Mouse (Mus musculus): Measurements from ENCODE around the gene Iltifb. TPM values are rescaled to one million over a fixed set of nuclear protein-coding genes. Genes with fewer than 3 reads are reported as not detected.
"Not testable (repeated sequence)": the region's sequence is repeated elsewhere in the genome, so short reads cannot be mapped to it uniquely, and the experiment has no call there.

Gene Iltifb
- not detected in 2 replicates for polyA plus RNA-seq (2014; fragmentation: Nextera tagmentation; extraction: Ambion mirVana)

GRCm38 (mm10) chr10:118294938-118295337 lies at the start of gene Iltifb:
Gene Iltifb (minus strand): TSS chr10:118295038.
- Histone ChIP-seq H3K36me3 (ENCODE audit: control insufficient read depth, insufficient read depth, low read length) (no peaks in the 10 kb centered on the region), H3K4me3 (ENCODE audit: low read depth, low read length) (no peak within 1 kb of the TSS), H3K27ac (ENCODE audit: low read length) (no peak within 1 kb of the TSS), H3K9me3 (ENCODE audit: control insufficient read depth, low read depth, low read length) (no peaks in the 10 kb centered on the region), H3K4me2 (replicated peaks; ENCODE audit: low read depth, low read length) (no peak within 1 kb of the TSS), H3K4me1 (ENCODE audit: control insufficient read depth, insufficient read depth, low read length) (no peaks in the 10 kb centered on the region), H3K9ac (replicated peaks; ENCODE audit: low read depth, low read length) (no peak within 1 kb of the TSS), H3K27me3 (ENCODE audit: control insufficient read depth, insufficient read depth, low read length) (no peaks in the 10 kb centered on the region)
- WGBS, result 91% methylated on average over 6 of the region's 6 CpGs
- no peak for ATAC-seq (ENCODE audit: insufficient number of reproducible peaks, insufficient read depth, low FRiP score, low read depth)

DNA sequence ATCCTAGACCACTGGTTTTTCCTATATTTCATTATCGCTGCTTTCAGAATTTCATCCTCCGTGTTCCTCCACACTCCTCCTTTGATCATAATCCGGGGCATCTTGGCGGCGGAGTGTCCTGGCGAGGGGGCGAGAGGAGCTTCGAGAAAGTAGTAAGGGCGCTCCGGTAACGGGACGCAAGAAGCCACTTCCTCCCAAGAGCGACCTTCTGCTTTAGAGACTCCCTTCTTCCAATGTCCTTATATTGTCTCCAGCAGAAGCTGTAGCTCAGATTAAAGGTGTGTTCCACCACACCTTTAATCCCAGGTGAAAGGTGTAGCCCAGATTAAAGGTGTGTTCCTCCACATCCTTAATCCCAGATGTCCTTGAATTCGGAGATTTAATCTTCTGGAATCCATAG lies 48.3 kb upstream of the Iltifb start, which contains the start of gene Gm9046:
TSS of gene Gm9046 (minus strand) at position 101 of the 400 bp plus-strand sequence.
- not testable (repeated sequence) for H3K4me1 ChIP-seq (ENCODE audit: control insufficient read depth, insufficient read depth, low read length); H3K4me2 ChIP-seq (replicated peaks; ENCODE audit: low read depth, low read length); H3K27ac ChIP-seq (ENCODE audit: low read length); H3K27me3 ChIP-seq (ENCODE audit: control insufficient read depth, insufficient read depth, low read length); H3K4me3 ChIP-seq (ENCODE audit: low read depth, low read length); ATAC-seq (ENCODE audit: insufficient number of reproducible peaks, insufficient read depth, low FRiP score, low read depth); H3K36me3 ChIP-seq (ENCODE audit: control insufficient read depth, insufficient read depth, low read length); H3K9me3 ChIP-seq (ENCODE audit: control insufficient read depth, low read depth, low read length); H3K9ac ChIP-seq (replicated peaks; ENCODE audit: low read depth, low read length)
- WGBS, result no CpG with 5 or more reads among the region's 14 CpGs

GRCm38 (mm10) chr10:118337731-118338130 lies 42.9 kb upstream of the Iltifb start, which contains the start of gene Gm9045:
Gene Gm9045 (minus strand): TSS chr10:118337831.
- not testable (repeated sequence) for ATAC-seq (ENCODE audit: insufficient number of reproducible peaks, insufficient read depth, low FRiP score, low read depth); H3K27me3 ChIP-seq (ENCODE audit: control insufficient read depth, insufficient read depth, low read length); H3K4me3 ChIP-seq (ENCODE audit: low read depth, low read length); H3K9me3 ChIP-seq (ENCODE audit: control insufficient read depth, low read depth, low read length); H3K9ac ChIP-seq (replicated peaks; ENCODE audit: low read depth, low read length); H3K4me2 ChIP-seq (replicated peaks; ENCODE audit: low read depth, low read length); H3K27ac ChIP-seq (ENCODE audit: low read length); H3K36me3 ChIP-seq (ENCODE audit: control insufficient read depth, insufficient read depth, low read length); H3K4me1 ChIP-seq (ENCODE audit: control insufficient read depth, insufficient read depth, low read length)
- no CpG with 5 or more reads among the region's 14 CpGs for WGBS

GRCm38 (mm10) chr10:118332308-118332707 lies 37.5 kb upstream of the Iltifb start, which contains the start of gene Gm9044:
Gene Gm9044 (minus strand): TSS chr10:118332408.
- no CpG with 5 or more reads among the region's 14 CpGs for WGBS
- H3K27ac ChIP-seq (ENCODE audit: low read length); ATAC-seq (ENCODE audit: insufficient number of reproducible peaks, insufficient read depth, low FRiP score, low read depth); H3K9ac ChIP-seq (replicated peaks; ENCODE audit: low read depth, low read length); H3K36me3 ChIP-seq (ENCODE audit: control insufficient read depth, insufficient read depth, low read length); H3K9me3 ChIP-seq (ENCODE audit: control insufficient read depth, low read depth, low read length); H3K4me3 ChIP-seq (ENCODE audit: low read depth, low read length); H3K27me3 ChIP-seq (ENCODE audit: control insufficient read depth, insufficient read depth, low read length); H3K4me2 ChIP-seq (replicated peaks; ENCODE audit: low read depth, low read length); H3K4me1 ChIP-seq (ENCODE audit: control insufficient read depth, insufficient read depth, low read length): not testable (repeated sequence)

- H3K4me3 ChIP-seq (ENCODE audit: low read depth, low read length); H3K4me1 ChIP-seq (ENCODE audit: control insufficient read depth, insufficient read depth, low read length); H3K36me3 ChIP-seq (ENCODE audit: control insufficient read depth, insufficient read depth, low read length); H3K9ac ChIP-seq (replicated peaks; ENCODE audit: low read depth, low read length); H3K4me2 ChIP-seq (replicated peaks; ENCODE audit: low read depth, low read length); H3K27ac ChIP-seq (ENCODE audit: low read length); ATAC-seq (ENCODE audit: insufficient number of reproducible peaks, insufficient read depth, low FRiP score, low read depth); H3K27me3 ChIP-seq (ENCODE audit: control insufficient read depth, insufficient read depth, low read length); H3K9me3 ChIP-seq (ENCODE audit: control insufficient read depth, low read depth, low read length): not testable (repeated sequence)
- WGBS, result no CpG with 5 or more reads among the region's 11 CpGs
Observed at GRCm38 (mm10) chr10:118326869-118327268, 32.0 kb upstream of the Iltifb start, which contains the start of gene Gm9040. Gene Gm9040 (minus strand): TSS chr10:118326969.

DNA sequence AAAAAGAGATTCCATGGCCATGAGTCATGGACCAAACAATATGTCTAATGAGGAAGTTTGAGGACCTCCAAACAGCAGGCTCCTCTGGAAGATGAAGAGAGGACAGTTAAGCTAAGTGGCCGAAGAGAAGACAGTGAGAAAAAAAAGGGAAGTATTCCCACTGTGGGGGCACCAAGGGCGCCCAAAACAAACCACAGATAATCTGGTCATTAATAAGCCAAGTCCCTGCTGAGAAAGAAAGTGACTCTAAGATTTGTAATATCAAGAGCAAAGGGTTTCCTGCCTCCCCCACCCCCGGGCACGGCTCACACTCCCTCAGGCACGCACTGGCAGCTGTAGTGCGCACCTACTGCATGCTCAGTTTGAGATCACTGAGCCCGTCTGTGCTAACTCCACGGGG lies 24.2 kb upstream of the Iltifb start:
- H3K9me3 ChIP-seq (ENCODE audit: control insufficient read depth, low read depth, low read length), result no peaks in the 10 kb centered on the region
- no peaks in the 10 kb centered on the region for H3K27me3 ChIP-seq (ENCODE audit: control insufficient read depth, insufficient read depth, low read length)
- H3K4me1 ChIP-seq (ENCODE audit: control insufficient read depth, insufficient read depth, low read length), result no peaks in the 10 kb centered on the region
- no peak overlapping the region for H3K27ac ChIP-seq (ENCODE audit: low read length)
- ATAC-seq (ENCODE audit: insufficient number of reproducible peaks, insufficient read depth, low FRiP score, low read depth), result no peak
- no peaks in the 10 kb centered on the region for H3K36me3 ChIP-seq (ENCODE audit: control insufficient read depth, insufficient read depth, low read length)
- no peak overlapping the region for H3K4me3 ChIP-seq (ENCODE audit: low read depth, low read length)
- 82% methylated on average over 8 of the region's 8 CpGs for WGBS
- no peak overlapping the region for H3K9ac ChIP-seq (replicated peaks; ENCODE audit: low read depth, low read length)
- H3K4me2 ChIP-seq (replicated peaks; ENCODE audit: low read depth, low read length), result no peak overlapping the region

DNA sequence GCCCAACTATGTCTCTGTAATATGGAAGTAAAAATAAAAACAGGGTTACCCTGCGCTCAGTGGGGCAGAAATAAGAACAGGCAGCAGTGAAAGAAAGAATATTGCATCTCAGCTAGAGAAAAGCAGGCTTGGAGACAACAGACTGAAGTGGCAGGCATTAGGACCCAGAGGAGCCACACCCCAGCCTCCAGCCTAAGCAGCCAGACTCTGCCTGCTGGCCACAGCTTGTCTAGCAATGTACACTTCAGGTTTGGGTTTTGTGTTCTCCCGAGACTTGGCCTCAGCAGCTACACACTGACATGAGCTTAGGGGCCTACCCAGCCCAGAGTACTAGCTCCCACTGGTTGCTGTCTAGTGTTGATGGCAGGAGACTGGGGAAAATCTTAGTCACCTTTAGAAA lies 7.3 kb upstream of the Iltifb start:
- WGBS, result 45% methylated on average over 2 of the region's 2 CpGs
- not testable (repeated sequence) for H3K9me3 ChIP-seq (ENCODE audit: control insufficient read depth, low read depth, low read length); H3K4me1 ChIP-seq (ENCODE audit: control insufficient read depth, insufficient read depth, low read length); H3K4me3 ChIP-seq (ENCODE audit: low read depth, low read length); H3K27me3 ChIP-seq (ENCODE audit: control insufficient read depth, insufficient read depth, low read length); H3K4me2 ChIP-seq (replicated peaks; ENCODE audit: low read depth, low read length); H3K9ac ChIP-seq (replicated peaks; ENCODE audit: low read depth, low read length); ATAC-seq (ENCODE audit: insufficient number of reproducible peaks, insufficient read depth, low FRiP score, low read depth); H3K27ac ChIP-seq (ENCODE audit: low read length); H3K36me3 ChIP-seq (ENCODE audit: control insufficient read depth, insufficient read depth, low read length)

DNA sequence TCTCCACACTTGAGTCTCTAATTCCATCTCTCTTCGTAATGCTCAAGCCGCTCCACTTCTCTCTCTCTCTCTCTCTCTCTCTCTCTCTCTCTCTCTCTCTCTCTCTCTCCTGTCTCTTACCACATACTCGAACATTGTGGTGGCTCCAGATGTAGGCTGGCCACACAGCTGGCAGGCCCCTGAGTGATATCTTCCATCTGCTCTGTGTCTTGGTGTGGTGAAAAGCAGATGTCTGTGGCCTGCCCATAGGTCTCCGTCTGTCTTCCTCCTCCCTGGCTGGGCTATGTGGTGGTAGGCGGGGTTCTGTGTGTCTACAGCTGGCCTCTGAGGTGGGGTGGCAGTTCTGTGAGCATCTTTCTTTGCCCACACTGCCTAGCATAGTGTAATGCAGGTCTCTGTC lies 11.8 kb downstream of the Iltifb start:
- H3K4me1 ChIP-seq (ENCODE audit: control insufficient read depth, insufficient read depth, low read length); H3K9me3 ChIP-seq (ENCODE audit: control insufficient read depth, low read depth, low read length); H3K4me3 ChIP-seq (ENCODE audit: low read depth, low read length); H3K9ac ChIP-seq (replicated peaks; ENCODE audit: low read depth, low read length); H3K4me2 ChIP-seq (replicated peaks; ENCODE audit: low read depth, low read length); H3K27me3 ChIP-seq (ENCODE audit: control insufficient read depth, insufficient read depth, low read length); H3K36me3 ChIP-seq (ENCODE audit: control insufficient read depth, insufficient read depth, low read length); H3K27ac ChIP-seq (ENCODE audit: low read length): not testable (repeated sequence)
- 0 out of 2 replicates have a peak, but pooled peaks have one; percentile 2 for ATAC-seq (ENCODE audit: insufficient number of reproducible peaks, insufficient read depth, low FRiP score, low read depth)
- WGBS, result 89% methylated on average over 3 of the region's 5 CpGs

DNA sequence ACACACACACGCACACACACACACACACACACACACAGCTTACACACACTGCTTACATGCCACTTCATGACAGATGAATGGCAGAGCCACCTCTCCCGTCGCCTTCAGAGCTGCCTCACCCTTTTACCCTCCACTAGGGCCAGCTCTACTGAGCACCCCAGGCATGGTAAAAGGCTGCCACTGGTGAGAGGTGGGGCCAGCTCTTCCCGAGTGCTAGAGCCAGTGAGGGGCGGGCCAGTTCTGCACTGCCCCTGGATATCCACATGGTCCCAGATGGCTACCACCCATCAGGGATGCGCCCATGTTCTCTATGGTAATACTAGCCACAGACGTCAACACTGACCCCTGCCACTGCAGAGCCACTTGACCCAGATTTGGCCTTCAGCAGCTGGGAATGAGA lies 12.3 kb downstream of the Iltifb start:
- WGBS, result 81% methylated on average over 5 of the region's 7 CpGs
- H3K9ac ChIP-seq (replicated peaks; ENCODE audit: low read depth, low read length); H3K36me3 ChIP-seq (ENCODE audit: control insufficient read depth, insufficient read depth, low read length); H3K4me2 ChIP-seq (replicated peaks; ENCODE audit: low read depth, low read length); H3K9me3 ChIP-seq (ENCODE audit: control insufficient read depth, low read depth, low read length); H3K27me3 ChIP-seq (ENCODE audit: control insufficient read depth, insufficient read depth, low read length); H3K27ac ChIP-seq (ENCODE audit: low read length); H3K4me1 ChIP-seq (ENCODE audit: control insufficient read depth, insufficient read depth, low read length); H3K4me3 ChIP-seq (ENCODE audit: low read depth, low read length): not testable (repeated sequence)
- 0 out of 2 replicates have a peak, but pooled peaks have one; percentile 6 for ATAC-seq (ENCODE audit: insufficient number of reproducible peaks, insufficient read depth, low FRiP score, low read depth)

All from stomach, embryonic 14.5 days (tissue).